Mouse (Mus musculus): ENCODE measurements around the gene Pheta2. TPM values are rescaled to one million over a fixed set of nuclear protein-coding genes. Genes with fewer than 3 reads are reported as not detected.

Pheta2 gene
- total and polyA plus RNA-seq, 3 experiments = 0.08 TPM; not detected in 2

- no peak for DNase-seq (ENCODE audit: extremely low read depth)
- Histone ChIP-seq H3K4me2 (ENCODE audit: insufficient read depth, low read depth, poor library complexity, severe bottlenecking) (peak overlapping the region; percentile 63), H3K79me2 (replicated peaks; ENCODE audit: control insufficient read depth, extremely low read depth, insufficient read depth, poor library complexity, severe bottlenecking) (peaks cover 15% of the 10 kb centered on the region), H3K27me3 (replicated peaks) (no peaks in the 10 kb centered on the region), H3K9me3 (replicated peaks; ENCODE audit: low read length) (peaks cover 2% of the 10 kb centered on the region), H3K4me1 (ENCODE audit: control insufficient read depth in 1 of 2, insufficient read depth in 2 of 2) (peaks cover 6 to 30% of the 10 kb centered on the region in 2 experiments), H3K9ac (ENCODE audit: insufficient read depth, low read depth) (peak overlapping the region; percentile 87), H3K27ac (ENCODE audit: insufficient read depth, low read depth) (no peak overlapping the region), H3K36me3 (replicated peaks in 1 of 2; ENCODE audit: control insufficient read depth in 1 of 2, insufficient read depth in 1 of 2, low read length in 1 of 2) (peaks cover 24 to 37% of the 10 kb centered on the region in 2 experiments), H3K4me3 (replicated peaks in 1 of 3; ENCODE audit: low read depth in 2 of 3, low read length in 2 of 3, poor library complexity in 1 of 3) (peak overlapping the region; percentile 89 to 97 (median 96))
- dilution Hi-C loops (cut with MboI; ENCODE audit: extremely low pct_ligation_motif_present, extremely low pct_unique_long_range_greater_than_20kb, low sequenced_read_pairs) = no loop called here
- TF ChIP-seq POLR2AphosphoS2 (IDR thresholded peaks at IDR 0.05; ENCODE audit: low read depth, low read length) = no peak
- peak; percentile 52; the same call in 1 of the 2 replicates for TF ChIP-seq SIN3A (IDR thresholded peaks at IDR 0.05; ENCODE audit: low read length)
- in situ Hi-C loops (cut with MboI; ENCODE audit: low pct_ligation_motif_present, low pct_unique_long_range_greater_than_20kb, low sequenced_read_pairs) = loop anchor here (10.0 kb wide), 1 partner anchor 62 kb away; no protein-coding TSS in a partner anchor
Measured at GRCm38 (mm10) chr15:82353078-82353744, 14.5 kb downstream of the Pheta2 start.

- Histone ChIP-seq H3K27me3 (replicated peaks) (no peaks in the 10 kb centered on the region), H3K27ac (ENCODE audit: insufficient read depth, low read depth) (0 out of 2 replicates have a peak overlapping the region, but pooled peaks have one; percentile 27), H3K4me1 (ENCODE audit: control insufficient read depth in 1 of 2, insufficient read depth in 2 of 2) (peaks cover 1 to 24% of the 10 kb centered on the region in 2 experiments; a peak in 3 of 4 replicates), H3K79me2 (replicated peaks; ENCODE audit: control insufficient read depth, extremely low read depth, insufficient read depth, poor library complexity, severe bottlenecking) (peaks cover 15% of the 10 kb centered on the region), H3K36me3 (replicated peaks in 1 of 2; ENCODE audit: control insufficient read depth in 1 of 2, insufficient read depth in 1 of 2, low read length in 1 of 2) (peaks cover 19 to 32% of the 10 kb centered on the region in 2 experiments), H3K9ac (ENCODE audit: insufficient read depth, low read depth) (peak overlapping the region; percentile 87), H3K9me3 (replicated peaks; ENCODE audit: low read length) (peaks cover 2% of the 10 kb centered on the region), H3K4me3 (replicated peaks in 1 of 3; ENCODE audit: low read depth in 2 of 3, low read length in 2 of 3, poor library complexity in 1 of 3) (peak overlapping the region; percentile 89 to 97 (median 96)), H3K4me2 (ENCODE audit: insufficient read depth, low read depth, poor library complexity, severe bottlenecking) (peak overlapping the region; percentile 63; the same call in 1 of the 2 replicates)
- in situ Hi-C loops (cut with MboI; ENCODE audit: low pct_ligation_motif_present, low pct_unique_long_range_greater_than_20kb, low sequenced_read_pairs) = loop anchor here (10.0 kb wide), 1 partner anchor 61 kb away; no protein-coding TSS in a partner anchor
- no peak for DNase-seq (ENCODE audit: extremely low read depth)
- dilution Hi-C loops (cut with MboI; ENCODE audit: extremely low pct_ligation_motif_present, extremely low pct_unique_long_range_greater_than_20kb, low sequenced_read_pairs) = no loop called here
- TF ChIP-seq GABPA (IDR thresholded peaks at IDR 0.05; ENCODE audit: insufficient replicate concordance, low read depth, low read length) (no peak), PAX5 (IDR thresholded peaks at IDR 0.05; ENCODE audit: low read length) (no peak), CHD1 (IDR thresholded peaks at IDR 0.05; ENCODE audit: low read depth, low read length) (no peak), ZNF384 (IDR thresholded peaks at IDR 0.05; ENCODE audit: low read depth, low read length) (no peak), JUN (IDR thresholded peaks at IDR 0.05; ENCODE audit: insufficient read depth, low read depth, low read length) (no peak)
Measured at GRCm38 (mm10) chr15:82353745-82354113, 15.0 kb downstream of the Pheta2 start.

- peak within 1 kb of the TSS; percentile 87 for H3K9ac ChIP-seq (ENCODE audit: insufficient read depth, low read depth)
- peaks cover 13% of the 10 kb centered on the region for H3K79me2 ChIP-seq (replicated peaks; ENCODE audit: control insufficient read depth, extremely low read depth, insufficient read depth, poor library complexity, severe bottlenecking)
- in situ Hi-C loops (cut with MboI; ENCODE audit: low pct_ligation_motif_present, low pct_unique_long_range_greater_than_20kb, low sequenced_read_pairs) (loop anchor here (10.0 kb wide), 1 partner anchor 60 kb away; no protein-coding TSS in a partner anchor), dilution Hi-C loops (cut with MboI; ENCODE audit: extremely low pct_ligation_motif_present, extremely low pct_unique_long_range_greater_than_20kb, low sequenced_read_pairs) (no loop called here)
- H3K9me3 ChIP-seq (replicated peaks; ENCODE audit: low read length) = peaks cover 2% of the 10 kb centered on the region
- peak within 1 kb of the TSS; percentile 68 for H3K4me2 ChIP-seq (ENCODE audit: insufficient read depth, low read depth, poor library complexity, severe bottlenecking)
- peaks cover 13 to 26% of the 10 kb centered on the region in 2 experiments for H3K36me3 ChIP-seq (replicated peaks in 1 of 2; ENCODE audit: control insufficient read depth in 1 of 2, insufficient read depth in 1 of 2, low read length in 1 of 2)
- H3K27ac ChIP-seq (ENCODE audit: insufficient read depth, low read depth) = 0 out of 2 replicates have a peak within 1 kb of the TSS, but pooled peaks have one; percentile 27
- H3K4me1 ChIP-seq (ENCODE audit: control insufficient read depth in 1 of 2, insufficient read depth in 2 of 2) = peaks cover 0 to 22% of the 10 kb centered on the region in 2 experiments; a peak in 2 of 4 replicates
- no peaks in the 10 kb centered on the region for H3K27me3 ChIP-seq (replicated peaks)
- peak; percentile 97 for DNase-seq (ENCODE audit: extremely low read depth)
- peak within 1 kb of the TSS; percentile 89 to 97 (median 96) for H3K4me3 ChIP-seq (replicated peaks in 1 of 3; ENCODE audit: low read depth in 2 of 3, low read length in 2 of 3, poor library complexity in 1 of 3)
- peak; percentile 73 for TF ChIP-seq HCFC1 (IDR thresholded peaks at IDR 0.05; ENCODE audit: low read depth, low read length)
- TF ChIP-seq JUN (IDR thresholded peaks at IDR 0.05; ENCODE audit: insufficient read depth, low read depth, low read length) = no peak
- 0 out of 2 replicates have a peak, but pooled peaks have one; percentile 59 for TF ChIP-seq KAT2A (IDR thresholded peaks at IDR 0.05; ENCODE audit: insufficient replicate concordance, low read length)
- TF ChIP-seq USF2 (conservative IDR thresholded peaks at IDR 0.05; ENCODE audit: low read depth, low read length) = no peak
- no peak for TF ChIP-seq ZNF384 (IDR thresholded peaks at IDR 0.05; ENCODE audit: low read depth, low read length)
- peak; percentile 99 for TF ChIP-seq TCF12 (IDR thresholded peaks at IDR 0.05; ENCODE audit: low read depth, low read length)
- no peak for TF ChIP-seq MAFK (IDR thresholded peaks at IDR 0.05; ENCODE audit: insufficient replicate concordance, low read length)
- no peak for TF ChIP-seq E2F4 (IDR thresholded peaks at IDR 0.05; ENCODE audit: insufficient replicate concordance, low read depth, low read length)
- peak; percentile 93 for TF ChIP-seq SMC3 (IDR thresholded peaks at IDR 0.05; ENCODE audit: low read depth, low read length)
- no peak for TF ChIP-seq PAX5 (IDR thresholded peaks at IDR 0.05; ENCODE audit: low read length)
- peak; percentile 28; the same call in 1 of the 2 replicates for TF ChIP-seq MYC (IDR thresholded peaks at IDR 0.05; ENCODE audit: low read depth, low read length)
- peak; percentile 97 for TF ChIP-seq NELFE (IDR thresholded peaks at IDR 0.05; ENCODE audit: low read depth, low read length)
- peak; percentile 92 for TF ChIP-seq BHLHE40 (IDR thresholded peaks at IDR 0.05; ENCODE audit: low read depth, low read length)
- no peak for TF ChIP-seq JUND (conservative IDR thresholded peaks at IDR 0.05; ENCODE audit: low read depth, low read length)
- peak; percentile 69 for TF ChIP-seq SIN3A (IDR thresholded peaks at IDR 0.05; ENCODE audit: low read length)
- TF ChIP-seq NRF1 (IDR thresholded peaks at IDR 0.05; ENCODE audit: low read depth, low read length) = peak; percentile 99
- TF ChIP-seq ZMIZ1 (IDR thresholded peaks at IDR 0.05; ENCODE audit: low read depth, low read length) = peak; percentile 90
Measured at GRCm38 (mm10) chr15:82354126-82354945, 15.6 kb downstream of the Pheta2 start, which contains the start of gene Ndufa6. Ndufa6 (minus strand) TSS chr15:82354322.
